Mouse (Mus musculus) stomach, embryonic 15.5 days (tissue): ENCODE measurements around the gene Slc12a8. TPM values are rescaled to one million over a fixed set of nuclear protein-coding genes. Genes with fewer than 3 reads are reported as not detected.

Experiments
- ATAC-seq: fragments of 200-750 bp; cut with Nextera tagmentation; 2 replicates; pipeline ENCODE4 v1.8.0; 2017; ENCODE audit warnings: low read depth, moderate number of reproducible peaks, moderate TSS enrichment; ENCODE audit not compliant: insufficient read depth, low FRiP score
- H3K27ac ChIP-seq: fragments of 300-500 bp; sonication (generic); 2 replicates; pipeline ENCODE4 v1.5.1; 2015; ENCODE audit warnings: mild to moderate bottlenecking, inconsistent platforms
- H3K27me3 ChIP-seq: fragments of 300-500 bp; sonication (generic); replicated peaks from 2 replicates; pipeline ENCODE4 v1.6.1; 2015; ENCODE audit warnings: inconsistent platforms
- H3K36me3 ChIP-seq: fragments of 300-500 bp; sonication (generic); 2 replicates; pipeline ENCODE4 v1.6.1; 2015; ENCODE audit warnings: inconsistent platforms
- H3K4me1 ChIP-seq: fragments of 300-500 bp; sonication (generic); 2 replicates; pipeline ENCODE4 v1.6.1; 2015; ENCODE audit warnings: inconsistent platforms
- H3K4me2 ChIP-seq: fragments of 300-500 bp; sonication (generic); 2 replicates; pipeline ENCODE4 v1.6.1; 2015; ENCODE audit warnings: mild to moderate bottlenecking, inconsistent platforms
- H3K4me3 ChIP-seq: fragments of 300-500 bp; sonication (generic); replicated peaks from 2 replicates; pipeline ENCODE4 v1.5.1; 2015; ENCODE audit warnings: inconsistent platforms
- H3K9ac ChIP-seq: fragments of 300-500 bp; sonication (generic); 2 replicates; pipeline ENCODE4 v1.6.1; 2015; ENCODE audit warnings: inconsistent platforms
- H3K9me3 ChIP-seq: fragments of 300-500 bp; sonication (generic); 2 replicates; pipeline ENCODE4 v1.6.1; 2016; ENCODE audit warnings: inconsistent platforms
- WGBS: fragments of 180-500 bp; shearing (Covaris S2); methylation state at CpG from one replicate; pipeline ENCODE4 v1.1.7; 2015; 5-methylcytosine and 5-hydroxymethylcytosine counted together
- polyA plus RNA-seq: library from polyadenylated mRNA; unstranded; fragments of >200 nt; fragmentation: Nextera tagmentation; extraction: Ambion mirVana; gene quantifications from 2 replicates; pipeline ENCODE4 v1.2.1, GENCODE M21; 2015

The Slc12a8 gene
- polyA plus RNA-seq, 1 experiment from 2014 or later, result 3.6 TPM

DNA sequence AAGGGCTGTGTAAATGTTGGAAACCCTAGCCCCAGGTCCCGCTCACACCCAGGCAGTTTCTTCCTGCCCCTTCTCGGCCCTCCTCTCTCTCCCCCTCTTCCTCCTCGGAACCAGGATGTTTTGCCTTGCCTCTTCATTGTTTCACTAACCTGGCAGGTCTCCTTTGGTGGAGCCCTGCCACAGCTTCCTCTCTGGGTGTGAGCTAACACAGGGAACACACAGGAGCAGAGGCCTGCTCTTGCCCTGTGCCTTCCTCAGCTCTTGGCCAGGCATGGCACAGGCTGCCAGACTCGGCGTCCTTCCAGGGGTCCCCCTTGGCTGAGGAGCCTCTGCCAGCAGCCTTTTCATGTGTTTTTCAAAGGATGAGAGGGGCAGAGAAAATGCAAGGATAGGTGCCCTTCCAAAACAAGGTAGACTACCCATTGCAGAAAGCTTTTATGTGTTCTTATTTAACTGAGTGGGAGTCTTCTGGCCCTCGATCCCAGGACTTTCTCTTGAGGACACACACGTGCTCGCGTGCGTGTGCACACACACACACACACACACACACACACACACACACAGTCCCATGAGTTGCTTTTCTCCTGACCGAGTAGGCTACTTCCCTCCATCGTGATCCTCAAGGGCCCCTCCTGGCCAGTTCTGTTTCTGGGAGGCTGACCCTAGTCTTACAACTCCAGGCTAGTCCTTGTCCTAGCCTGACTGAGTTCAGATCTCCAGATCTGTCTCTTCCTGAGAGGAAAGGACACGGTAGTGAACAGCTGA is 179.9 kb downstream of the Slc12a8 start:
- H3K9me3 ChIP-seq, result no peaks in the 10 kb centered on the region
- H3K27me3 ChIP-seq, result no peaks in the 10 kb centered on the region
- no peak overlapping the region for H3K4me2 ChIP-seq
- no peak overlapping the region for H3K4me3 ChIP-seq
- H3K27ac ChIP-seq, result peak overlapping the region; percentile 53
- H3K4me1 ChIP-seq, result peaks cover 25% of the 10 kb centered on the region
- H3K9ac ChIP-seq, result no peak overlapping the region
- WGBS, result 64% methylated on average over 13 of the region's 13 CpGs
- peak; percentile 33; the same call in 1 of the 2 replicates for ATAC-seq
- H3K36me3 ChIP-seq, result no peaks in the 10 kb centered on the region

DNA sequence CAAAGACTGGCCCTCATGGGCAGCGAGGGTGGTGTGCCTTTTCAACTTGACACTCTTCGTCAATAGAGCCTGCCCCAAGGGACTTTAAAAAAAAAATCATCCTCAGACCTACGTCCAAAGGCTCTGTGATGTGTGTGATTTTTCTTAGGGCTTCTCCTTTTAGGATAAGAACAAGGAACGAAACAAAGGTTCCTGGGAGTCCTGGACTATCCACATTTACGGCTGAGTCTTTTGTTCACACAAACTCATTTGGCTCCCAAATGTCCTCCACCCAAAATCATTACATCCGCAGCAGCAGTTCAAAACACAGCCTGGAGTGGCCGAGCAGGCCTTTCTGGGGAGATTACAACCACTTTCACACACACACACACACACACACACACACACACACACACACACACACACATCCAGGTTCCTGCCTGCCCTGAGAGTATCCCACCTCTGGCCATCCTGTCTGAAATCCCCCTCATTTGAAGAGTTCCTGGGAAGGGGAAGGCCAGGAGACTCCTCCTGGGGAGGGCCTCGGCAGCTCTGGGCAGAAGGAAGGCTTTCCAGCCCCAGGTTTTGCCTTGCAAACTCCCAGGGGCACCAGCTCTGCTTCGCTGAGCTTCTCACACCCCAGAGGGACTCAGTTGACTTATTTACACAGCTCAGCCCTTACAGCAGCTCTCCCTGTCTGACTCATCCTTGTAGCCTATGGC is 180.6 kb downstream of the Slc12a8 start:
- no peaks in the 10 kb centered on the region for H3K36me3 ChIP-seq
- H3K9me3 ChIP-seq, result no peaks in the 10 kb centered on the region
- H3K27ac ChIP-seq, result peak overlapping the region; percentile 42
- H3K4me1 ChIP-seq, result peaks cover 25% of the 10 kb centered on the region
- H3K4me2 ChIP-seq, result no peak overlapping the region
- H3K9ac ChIP-seq, result no peak overlapping the region
- ATAC-seq, result no peak
- no peaks in the 10 kb centered on the region for H3K27me3 ChIP-seq
- H3K4me3 ChIP-seq, result no peak overlapping the region
- 47% methylated on average over 9 of the region's 9 CpGs for WGBS

DNA sequence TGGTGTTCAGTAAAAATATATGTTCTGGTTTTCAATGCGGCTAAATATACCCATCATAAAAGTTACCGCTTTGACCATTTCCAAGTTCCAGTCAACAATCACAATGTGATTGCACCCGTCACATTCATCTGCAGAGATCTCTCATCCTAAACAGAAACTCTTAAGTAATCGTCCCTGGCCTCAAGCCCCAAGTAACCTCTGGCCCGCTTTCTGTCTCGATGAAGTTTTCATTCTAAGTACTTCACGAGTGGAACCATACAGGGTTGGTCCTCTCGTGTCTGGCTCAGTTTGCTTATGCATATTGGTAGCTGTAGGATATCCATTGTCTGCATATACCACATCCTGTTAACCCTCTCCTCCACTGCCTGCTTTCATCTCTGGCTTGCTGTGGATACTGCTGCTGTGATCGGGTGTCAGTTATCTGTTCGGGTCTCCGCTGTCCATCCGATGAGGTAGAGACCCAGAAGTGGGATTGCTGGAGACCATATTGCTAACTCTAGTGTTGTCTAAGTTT is 181.2 kb downstream of the Slc12a8 start:
- ATAC-seq, result no peak
- Histone ChIP-seq H3K27ac (peak overlapping the region; percentile 42), H3K27me3 (no peaks in the 10 kb centered on the region), H3K9ac (no peak overlapping the region), H3K36me3 (no peaks in the 10 kb centered on the region), H3K4me3 (no peak overlapping the region), H3K4me2 (no peak overlapping the region), H3K4me1 (peaks cover 25% of the 10 kb centered on the region), H3K9me3 (no peaks in the 10 kb centered on the region)
- 45% methylated on average over 12 of the region's 12 CpGs for WGBS

DNA sequence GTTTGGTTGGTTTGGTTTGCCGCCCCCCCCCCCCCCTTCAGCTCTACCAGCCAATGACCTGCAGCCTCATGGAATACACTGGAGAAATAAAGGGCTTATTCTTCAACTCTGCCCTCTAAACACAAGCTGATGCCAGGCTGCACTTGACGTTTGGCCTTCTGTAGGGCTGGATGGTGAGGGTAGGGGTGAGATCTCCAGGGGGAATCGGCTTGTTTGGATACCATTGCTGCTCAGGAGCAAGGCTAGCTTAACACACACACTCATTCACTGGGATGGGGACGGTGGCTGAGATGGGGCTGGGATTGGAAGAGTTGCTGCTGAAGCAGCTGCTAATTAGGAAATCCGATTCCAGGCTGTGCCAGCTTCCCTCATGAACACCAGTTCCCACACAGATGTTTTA is 183.5 kb downstream of the Slc12a8 start:
- H3K36me3 ChIP-seq, result no peaks in the 10 kb centered on the region
- no peaks in the 10 kb centered on the region for H3K27me3 ChIP-seq
- H3K4me2 ChIP-seq, result no peak overlapping the region
- H3K4me1 ChIP-seq, result peaks cover 25% of the 10 kb centered on the region
- H3K9me3 ChIP-seq, result no peaks in the 10 kb centered on the region
- H3K27ac ChIP-seq, result no peak overlapping the region
- H3K4me3 ChIP-seq, result no peak overlapping the region
- no peak for ATAC-seq
- WGBS, result 71% methylated on average over 5 of the region's 5 CpGs
- H3K9ac ChIP-seq, result no peak overlapping the region

DNA sequence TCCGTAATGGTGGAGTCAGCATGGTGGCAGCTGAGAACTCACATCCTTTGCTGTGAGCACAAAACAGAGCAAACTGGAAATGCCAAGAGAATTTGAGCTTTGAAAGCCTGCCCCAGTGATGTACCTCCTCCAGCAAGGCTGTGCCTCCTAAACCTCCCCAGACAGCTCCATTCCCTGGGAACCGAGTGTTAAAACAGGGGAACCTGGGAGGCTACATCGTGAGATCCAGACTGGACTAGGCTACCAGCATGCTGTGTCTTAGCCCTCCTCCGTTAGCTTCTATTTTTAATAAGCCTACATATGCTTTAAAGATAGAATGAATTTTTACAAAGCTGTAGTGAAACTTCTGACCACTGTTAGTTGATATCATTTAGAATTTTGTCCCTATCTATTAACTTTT is 184.7 kb downstream of the Slc12a8 start:
- no peaks in the 10 kb centered on the region for H3K9me3 ChIP-seq
- no peaks in the 10 kb centered on the region for H3K36me3 ChIP-seq
- H3K4me1 ChIP-seq, result peaks cover 20% of the 10 kb centered on the region
- H3K27ac ChIP-seq, result no peak overlapping the region
- 91% methylated on average over 4 of the region's 4 CpGs for WGBS
- no peaks in the 10 kb centered on the region for H3K27me3 ChIP-seq
- no peak overlapping the region for H3K4me2 ChIP-seq
- no peak overlapping the region for H3K4me3 ChIP-seq
- no peak for ATAC-seq
- H3K9ac ChIP-seq, result no peak overlapping the region

DNA sequence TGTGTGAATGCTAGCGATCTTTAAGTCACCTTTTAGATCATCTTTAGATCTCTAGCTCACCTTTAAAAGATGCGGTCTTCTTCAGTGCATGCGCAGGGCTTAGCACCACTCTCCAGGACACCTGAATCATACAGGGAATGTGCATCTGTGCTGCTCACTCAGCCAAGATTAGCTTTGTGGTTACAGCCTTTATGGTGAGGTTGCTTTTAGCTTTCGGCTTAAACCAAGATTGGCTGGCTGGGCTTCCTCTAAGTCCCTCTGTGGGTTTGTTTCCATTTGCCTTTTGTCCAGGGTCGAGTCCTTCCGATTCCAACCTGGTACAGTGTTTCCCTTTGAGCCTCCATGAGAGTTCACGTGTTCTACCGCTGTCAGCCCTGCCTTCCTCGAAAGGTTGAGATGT is 187.2 kb downstream of the Slc12a8 start:
- no peaks in the 10 kb centered on the region for H3K27me3 ChIP-seq
- H3K9ac ChIP-seq, result no peak overlapping the region
- H3K36me3 ChIP-seq, result no peaks in the 10 kb centered on the region
- WGBS, result 82% methylated on average over 9 of the region's 9 CpGs
- no peak overlapping the region for H3K4me2 ChIP-seq
- no peaks in the 10 kb centered on the region for H3K9me3 ChIP-seq
- H3K4me3 ChIP-seq, result no peak overlapping the region
- H3K27ac ChIP-seq, result no peak overlapping the region
- 0 out of 2 replicates have a peak, but pooled peaks cover 3% of the 10 kb centered on the region for H3K4me1 ChIP-seq
- no peak for ATAC-seq

DNA sequence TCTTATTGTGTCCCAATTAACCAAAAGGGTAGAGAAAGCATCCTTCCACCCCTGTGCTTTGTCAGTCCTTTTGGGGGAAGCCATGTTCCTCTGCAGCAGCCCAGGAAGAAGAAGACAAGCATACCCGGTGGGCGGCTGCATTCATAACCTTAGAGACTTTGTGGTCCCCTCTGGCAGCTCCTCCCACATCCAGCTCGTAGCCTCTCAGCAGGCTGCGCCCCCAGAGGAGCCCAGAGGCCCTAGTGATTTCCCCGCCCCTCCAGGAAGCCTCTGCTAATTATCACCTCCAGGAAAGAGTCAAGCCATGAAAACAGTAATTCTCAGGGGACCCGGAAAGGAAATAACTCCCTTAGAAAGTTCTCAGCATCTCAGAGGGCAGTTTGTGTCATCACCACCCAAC is 188.1 kb downstream of the Slc12a8 start:
- ATAC-seq, result no peak
- 26% methylated on average over 6 of the region's 6 CpGs for WGBS
- Histone ChIP-seq H3K27me3 (no peaks in the 10 kb centered on the region), H3K4me1 (0 out of 2 replicates have a peak, but pooled peaks cover under 1% of the 10 kb centered on the region), H3K9me3 (no peaks in the 10 kb centered on the region), H3K4me2 (no peak overlapping the region), H3K36me3 (no peaks in the 10 kb centered on the region), H3K4me3 (no peak overlapping the region), H3K27ac (no peak overlapping the region), H3K9ac (no peak overlapping the region)

DNA sequence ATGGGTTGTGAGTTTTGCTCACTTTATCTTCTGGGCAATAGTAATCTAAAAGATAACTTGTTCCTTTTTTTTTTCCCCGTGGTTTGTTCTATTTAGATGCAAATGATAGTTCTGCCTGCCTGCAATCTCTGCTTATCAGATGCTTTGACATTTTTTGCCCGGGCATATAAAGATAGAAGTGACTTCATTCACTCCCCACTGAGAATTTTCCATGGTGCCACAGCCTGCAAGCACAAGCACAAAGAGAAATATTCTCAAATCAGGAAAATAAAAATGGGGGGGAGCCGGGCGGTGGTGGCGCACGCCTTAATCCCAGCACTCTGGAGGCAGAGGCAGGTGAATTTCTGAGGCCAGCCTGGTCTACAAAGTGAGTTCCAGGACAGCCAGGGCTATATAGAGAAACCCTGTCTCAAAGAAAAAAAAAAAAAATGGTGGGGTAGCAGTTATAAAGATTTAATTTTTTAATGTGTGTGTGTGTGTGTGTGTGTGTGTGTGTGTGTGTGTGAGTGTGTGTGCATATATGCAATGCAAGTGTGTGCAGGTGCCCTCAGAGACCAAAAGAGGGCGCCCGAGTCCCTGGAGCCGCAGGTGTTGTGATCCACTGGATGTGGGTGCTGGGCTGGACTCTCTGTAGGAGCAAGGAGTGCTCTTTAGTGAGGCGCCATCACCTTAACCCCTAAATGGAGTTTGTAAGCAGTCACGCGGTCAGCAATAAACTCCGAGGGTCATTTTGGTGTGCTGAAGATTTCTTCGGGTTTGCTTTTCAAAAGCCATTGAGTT is 189.2 kb downstream of the Slc12a8 start:
- Histone ChIP-seq H3K27ac (no peak overlapping the region), H3K9me3 (no peaks in the 10 kb centered on the region), H3K4me1 (no peaks in the 10 kb centered on the region), H3K4me2 (no peak overlapping the region), H3K27me3 (no peaks in the 10 kb centered on the region), H3K9ac (no peak overlapping the region), H3K4me3 (no peak overlapping the region), H3K36me3 (0 out of 2 replicates have a peak, but pooled peaks cover 4% of the 10 kb centered on the region)
- no peak for ATAC-seq
- 93% methylated on average over 14 of the region's 14 CpGs for WGBS

DNA sequence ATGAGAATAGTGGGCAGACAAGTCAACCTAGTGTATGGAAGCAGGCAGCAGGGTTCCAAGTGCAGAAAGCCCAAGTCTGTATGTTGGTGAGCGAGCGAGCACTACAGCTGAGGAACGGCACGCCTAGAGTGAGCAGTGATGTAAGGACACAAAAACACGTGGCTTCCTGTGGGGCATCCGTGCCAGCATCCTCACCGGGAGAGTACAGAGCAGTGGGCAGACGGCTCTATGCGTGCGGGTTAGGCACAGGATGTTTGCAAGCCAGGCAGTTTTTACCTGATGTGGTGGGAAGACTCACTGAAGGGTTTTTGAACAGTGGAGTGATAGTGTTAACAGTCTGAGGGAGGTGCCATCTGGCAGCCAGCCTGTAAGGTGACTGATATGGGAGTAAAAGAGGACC is 190.9 kb downstream of the Slc12a8 start:
- H3K9me3 ChIP-seq, result no peaks in the 10 kb centered on the region
- H3K4me3 ChIP-seq, result no peak overlapping the region
- WGBS, result 84% methylated on average over 10 of the region's 10 CpGs
- no peak for ATAC-seq
- no peak overlapping the region for H3K27ac ChIP-seq
- no peaks in the 10 kb centered on the region for H3K27me3 ChIP-seq
- H3K4me1 ChIP-seq, result no peaks in the 10 kb centered on the region
- H3K36me3 ChIP-seq, result 0 out of 2 replicates have a peak, but pooled peaks cover 4% of the 10 kb centered on the region
- no peak overlapping the region for H3K4me2 ChIP-seq
- H3K9ac ChIP-seq, result no peak overlapping the region

DNA sequence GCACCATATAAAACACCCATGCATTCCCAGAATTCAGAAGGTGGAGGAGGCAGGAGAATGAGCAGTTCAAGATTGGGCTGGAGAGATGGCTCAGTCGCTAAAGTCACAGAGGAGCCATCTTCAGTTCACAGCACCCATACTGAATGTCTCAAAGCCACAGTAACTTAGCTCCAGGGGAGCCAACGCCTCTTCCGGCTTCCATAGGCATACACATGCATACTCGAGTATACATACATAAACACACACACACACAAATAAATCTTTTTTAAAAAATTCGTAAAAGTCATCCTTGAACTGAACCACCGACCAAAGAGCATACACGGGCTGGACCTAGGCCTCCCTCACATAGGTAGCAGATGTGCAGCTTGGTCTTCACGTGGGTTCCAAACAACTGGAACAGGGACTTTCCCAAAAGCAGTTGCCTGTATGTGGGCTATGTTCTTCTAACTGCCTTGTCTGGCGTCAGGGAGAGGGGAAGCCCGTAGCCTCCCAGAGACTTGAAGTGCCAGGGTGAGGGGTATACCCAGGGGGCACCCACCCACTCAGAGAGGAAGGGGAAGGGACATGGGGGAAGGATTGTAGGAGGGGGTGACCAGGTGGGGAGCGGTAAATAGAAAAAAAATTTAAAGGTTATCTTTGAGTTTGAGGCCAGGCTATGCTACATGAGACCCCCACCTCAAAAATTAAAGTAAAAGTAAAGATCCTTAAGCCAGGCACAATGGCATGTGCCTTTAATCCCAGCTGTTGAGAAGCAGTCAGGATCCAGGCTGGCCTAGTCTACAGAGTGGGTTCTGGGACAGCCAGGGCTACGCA is 191.7 kb downstream of the Slc12a8 start:
- no peak for ATAC-seq
- Histone ChIP-seq H3K27ac (no peak overlapping the region), H3K27me3 (no peaks in the 10 kb centered on the region), H3K36me3 (0 out of 2 replicates have a peak, but pooled peaks cover 4% of the 10 kb centered on the region), H3K9me3 (no peaks in the 10 kb centered on the region), H3K4me1 (no peaks in the 10 kb centered on the region), H3K4me3 (no peak overlapping the region), H3K9ac (no peak overlapping the region), H3K4me2 (no peak overlapping the region)
- WGBS, result 91% methylated on average over 12 of the region's 12 CpGs
